Mouse (Mus musculus): ENCODE data around the gene Syce2.

Syce2 gene

DNA sequence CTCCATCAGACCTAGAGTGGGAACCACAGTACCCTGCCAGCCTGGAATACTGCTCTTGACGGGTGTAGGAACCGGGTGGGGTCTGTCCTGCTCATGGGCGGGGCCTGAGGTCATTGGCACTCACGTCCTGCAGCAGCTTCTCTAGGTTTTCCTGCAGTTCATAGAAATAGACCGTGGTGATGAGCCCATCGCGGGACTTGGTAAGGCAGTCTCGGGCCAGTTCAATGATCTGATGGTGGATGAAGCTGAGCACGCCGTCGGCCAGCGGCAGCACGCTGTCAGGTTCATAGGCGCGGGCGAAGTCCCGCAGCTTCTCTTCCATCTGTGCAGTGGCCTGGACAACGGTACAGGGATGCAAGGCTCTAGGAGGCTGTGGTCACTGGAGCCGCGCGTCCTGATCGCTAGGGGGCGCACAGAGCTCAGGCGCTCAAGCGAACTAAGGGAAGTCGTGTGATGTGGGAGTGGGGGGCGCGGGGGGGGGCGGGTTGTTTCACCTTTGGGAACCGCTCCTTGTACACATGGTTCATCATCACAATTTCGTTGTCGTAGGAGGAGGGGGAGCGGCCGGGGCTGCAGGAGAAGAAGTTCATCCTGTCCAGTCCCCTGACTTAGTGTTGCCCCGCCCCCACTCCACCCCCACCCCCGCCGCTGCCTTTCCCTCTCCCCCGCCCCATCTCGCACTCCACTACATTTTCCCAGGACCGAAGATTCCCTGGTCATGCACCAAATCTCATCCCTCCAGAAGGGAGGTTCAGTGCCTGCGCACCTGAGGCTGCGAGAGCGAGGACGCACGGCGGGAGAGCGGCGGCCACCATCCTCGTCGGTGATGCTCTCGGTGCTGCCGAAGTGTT, 56.8 kb downstream of the Syce2 start:
- DNase-seq (ENCODE audit: low read depth): no peak

DNA sequence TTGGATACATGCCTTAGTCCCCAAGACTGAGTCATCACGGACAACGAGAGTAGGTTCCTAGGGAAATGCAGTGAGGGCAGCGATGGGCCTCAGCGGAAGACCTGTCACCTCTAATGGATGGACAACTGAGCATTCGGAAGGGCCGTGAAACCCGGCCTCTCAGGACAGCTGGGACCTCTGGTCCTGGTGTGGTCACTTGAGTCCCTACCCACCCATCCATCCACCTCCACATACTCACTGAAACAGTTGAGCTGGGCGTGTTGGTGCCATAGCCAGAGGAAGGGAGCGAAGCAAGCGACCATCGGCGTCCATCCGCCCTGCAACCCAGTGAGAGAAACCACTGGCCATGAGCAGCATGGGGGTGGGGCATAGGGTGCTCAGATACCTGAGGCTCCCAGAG, 58.7 kb downstream of the Syce2 start:
- DNase-seq (ENCODE audit: low read depth): no peak

DNA sequence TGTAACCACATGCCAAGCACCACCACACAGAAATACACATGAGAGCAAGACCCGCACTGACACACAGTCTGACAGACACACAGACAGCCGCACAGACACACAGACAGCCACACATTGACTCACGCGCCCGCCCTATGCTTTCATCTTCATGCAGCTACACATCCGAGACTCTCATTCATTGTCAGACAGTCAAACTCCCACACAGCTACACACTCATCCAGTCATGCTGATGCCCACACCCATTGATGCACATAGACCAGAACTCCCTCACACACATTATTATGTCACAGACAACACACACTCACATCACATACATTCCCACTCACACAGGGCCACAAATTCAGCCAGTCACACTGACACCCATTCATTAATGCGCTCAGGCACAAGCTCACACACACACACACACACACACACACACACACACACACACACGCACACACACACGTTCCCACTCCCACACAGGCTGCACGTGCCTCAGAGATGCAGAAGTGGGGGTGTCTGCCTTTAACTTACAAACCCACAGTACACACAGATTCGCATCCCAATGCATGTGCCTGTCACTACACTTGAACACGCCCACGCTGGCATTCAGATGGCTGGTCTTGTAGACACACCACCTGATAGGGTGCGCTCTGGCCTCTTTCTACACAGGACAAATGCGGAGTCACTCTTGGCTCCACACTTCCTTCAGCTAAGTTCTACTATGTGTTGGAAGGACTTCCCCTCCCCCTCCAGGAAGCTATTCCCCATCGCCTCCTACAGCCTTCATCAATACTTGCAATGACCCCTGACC, 62.1 kb downstream of the Syce2 start:
- DNase-seq (ENCODE audit: low read depth): no peak

DNA sequence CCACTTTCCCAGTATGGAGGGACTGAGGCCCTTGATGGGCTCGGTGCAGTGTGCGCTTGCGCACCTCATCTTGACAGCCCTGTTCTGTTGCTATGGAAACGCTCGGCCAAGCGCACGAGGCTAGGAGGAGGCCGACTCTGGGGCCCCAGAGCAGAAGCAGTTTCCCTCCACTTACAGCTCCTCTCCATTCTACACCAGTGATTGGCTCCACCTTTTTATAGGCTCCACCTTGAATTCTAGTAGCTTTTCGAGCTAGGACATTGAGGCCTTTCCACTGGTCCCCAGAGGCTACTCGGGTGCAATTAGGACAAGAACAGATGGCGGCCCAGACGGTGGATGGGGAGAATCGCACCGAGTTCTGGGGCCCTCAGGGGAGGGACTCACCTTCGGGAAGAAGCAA, 62.9 kb downstream of the Syce2 start:
- no peak for DNase-seq (ENCODE audit: low read depth)

DNA sequence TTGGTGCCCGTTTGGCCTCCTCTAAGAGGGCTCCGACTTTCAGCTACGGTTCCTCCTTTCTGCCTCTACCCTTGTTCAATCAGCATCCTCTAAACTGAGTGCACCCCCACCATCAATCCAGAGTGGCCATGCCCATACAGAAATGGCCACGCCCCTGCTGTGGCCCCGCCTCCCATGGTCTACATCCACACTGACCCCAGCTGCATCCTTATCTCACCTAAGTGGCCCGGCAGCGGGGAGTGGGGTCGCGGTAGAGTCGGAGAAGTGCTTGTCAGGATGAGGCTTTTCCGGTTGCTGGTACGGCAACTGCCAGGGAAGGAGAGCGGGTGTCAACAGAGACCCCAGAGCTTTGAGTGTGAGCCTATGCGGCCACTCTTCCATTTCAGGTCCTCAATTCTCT, 63.6 kb downstream of the Syce2 start:
- no peak for DNase-seq (ENCODE audit: low read depth)

DNA sequence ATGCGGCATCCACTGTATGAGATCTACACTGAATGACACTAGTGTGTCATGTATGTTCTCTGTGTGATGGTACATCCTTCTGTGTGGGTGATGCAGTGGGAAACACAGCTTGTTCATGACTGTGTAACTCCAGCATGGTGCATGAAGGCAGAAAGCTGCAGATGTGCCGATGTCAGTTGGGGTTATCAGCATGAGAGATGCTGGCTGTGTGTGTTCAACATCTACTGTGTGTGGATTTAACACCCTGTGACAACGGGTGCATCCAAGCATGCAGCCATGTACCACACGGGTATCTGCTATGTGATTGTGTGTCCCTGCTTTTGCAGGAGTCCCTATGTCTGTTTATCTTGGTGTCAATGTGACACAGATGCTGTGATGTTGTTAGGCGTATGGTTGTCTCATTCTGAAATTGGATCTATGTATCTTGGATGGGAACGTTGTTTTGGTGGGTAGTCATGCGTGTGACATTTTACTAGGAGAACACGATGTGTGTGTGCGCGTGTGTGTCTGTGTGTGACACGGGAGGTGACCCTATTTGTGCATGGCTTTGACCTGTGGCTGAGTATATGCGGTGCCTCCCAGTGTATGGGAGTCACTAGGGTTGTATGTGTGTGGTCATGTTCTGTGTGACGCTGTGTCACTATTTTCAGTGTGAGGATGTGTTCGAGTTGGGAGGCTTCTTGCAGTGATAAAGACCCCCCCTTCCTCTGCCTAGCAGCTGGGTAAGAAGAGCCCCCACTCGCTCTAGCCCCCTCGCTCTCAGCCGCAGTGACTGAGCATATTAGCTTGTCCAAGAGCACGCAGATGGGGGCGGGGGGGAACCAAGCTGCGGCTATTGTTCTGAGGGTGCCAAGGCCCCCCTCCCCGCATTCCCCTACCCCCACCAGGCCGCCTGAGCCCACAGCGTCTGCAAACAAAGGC, 64.4 kb downstream of the Syce2 start:
- no peak for DNase-seq (ENCODE audit: low read depth)

DNA sequence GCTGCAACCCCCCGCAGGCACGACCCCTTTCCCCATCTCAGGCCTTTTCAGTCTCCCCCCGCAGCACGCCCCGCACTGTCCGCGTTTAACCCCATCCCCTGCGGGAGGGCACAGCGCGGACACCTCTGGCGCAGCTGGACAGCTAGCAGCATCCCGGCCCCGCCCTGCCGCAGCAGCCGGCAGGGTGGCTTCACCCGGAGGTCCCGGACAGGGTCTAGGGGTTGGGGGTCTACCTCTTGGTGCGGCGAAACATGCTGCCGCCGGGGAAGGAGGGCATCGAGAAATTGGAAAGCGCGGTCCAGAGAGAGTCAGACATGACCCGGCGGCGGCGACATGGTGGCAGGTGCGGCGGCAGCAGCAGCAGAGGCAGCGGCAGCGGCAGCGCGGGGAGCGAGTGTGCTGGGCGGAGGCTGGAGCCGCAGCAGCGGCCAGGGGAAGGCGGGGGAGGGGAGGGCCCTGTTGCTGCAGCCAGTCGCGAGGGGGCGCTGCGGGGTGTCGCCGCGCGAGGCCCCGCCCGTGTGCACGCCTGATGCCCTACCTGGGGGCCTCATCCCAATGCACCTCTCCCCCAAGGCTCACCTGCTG, 65.1 kb downstream of the Syce2 start, which contains the start of gene Mast1:
Gene Mast1, minus strand, starts transcription at position 398 of the 585 bp plus-strand sequence.
- no peak for DNase-seq (ENCODE audit: low read depth)
